Mouse (Mus musculus) cortical plate, adult 2 months (tissue): Measurements from ENCODE around the gene Coro2b. TPM values are rescaled to one million over a fixed set of nuclear protein-coding genes. Genes with fewer than 3 reads are reported as not detected.
A peak's percentile ranks its signal among the peaks of the same experiment; 100 is the strongest.

Experiments used
- H3K27ac ChIP-seq: fragments of 200-500 bp; 2 replicates; pipeline ENCODE4 v1.5.1; 2012; ENCODE audit warnings: low read length, control low read depth, inconsistent platforms; ENCODE audit not compliant: insufficient read depth
- H3K4me1 ChIP-seq: fragments of 200-500 bp; 2 replicates; pipeline ENCODE4 v1.6.1; 2011; ENCODE audit warnings: low read length; ENCODE audit not compliant: control insufficient read depth, insufficient read depth
- H3K4me3 ChIP-seq: fragments of 200-500 bp; 2 replicates; pipeline ENCODE4 v1.5.1; 2011; ENCODE audit warnings: mild to moderate bottlenecking, low read length, control low read depth; ENCODE audit not compliant: insufficient read depth
- CTCF ChIP-seq: fragments of 200-500 bp; IDR thresholded peaks from 2 replicates; pipeline ENCODE4 v1.5.1; 2011; ENCODE audit warnings: mild to moderate bottlenecking, control low read depth, low read length; ENCODE audit not compliant: insufficient read depth; ENCODE audit errors: extremely low read depth
- POLR2A ChIP-seq: fragments of 200-500 bp; IDR thresholded peaks from 2 replicates; pipeline ENCODE4 v1.6.1; 2011; ENCODE audit warnings: mild to moderate bottlenecking, low read length, control low read depth; ENCODE audit not compliant: insufficient read depth; ENCODE audit errors: extremely low read depth
- polyA plus RNA-seq: library from polyadenylated mRNA; depleted of rRNA; stranded (reverse); fragments of >200 nt; gene quantifications from 2 replicates; pipeline ENCODE4 v1.2.3, GENCODE M21; 2012

The Coro2b gene
- polyA plus RNA-seq, 1 experiment = 130 TPM

DNA sequence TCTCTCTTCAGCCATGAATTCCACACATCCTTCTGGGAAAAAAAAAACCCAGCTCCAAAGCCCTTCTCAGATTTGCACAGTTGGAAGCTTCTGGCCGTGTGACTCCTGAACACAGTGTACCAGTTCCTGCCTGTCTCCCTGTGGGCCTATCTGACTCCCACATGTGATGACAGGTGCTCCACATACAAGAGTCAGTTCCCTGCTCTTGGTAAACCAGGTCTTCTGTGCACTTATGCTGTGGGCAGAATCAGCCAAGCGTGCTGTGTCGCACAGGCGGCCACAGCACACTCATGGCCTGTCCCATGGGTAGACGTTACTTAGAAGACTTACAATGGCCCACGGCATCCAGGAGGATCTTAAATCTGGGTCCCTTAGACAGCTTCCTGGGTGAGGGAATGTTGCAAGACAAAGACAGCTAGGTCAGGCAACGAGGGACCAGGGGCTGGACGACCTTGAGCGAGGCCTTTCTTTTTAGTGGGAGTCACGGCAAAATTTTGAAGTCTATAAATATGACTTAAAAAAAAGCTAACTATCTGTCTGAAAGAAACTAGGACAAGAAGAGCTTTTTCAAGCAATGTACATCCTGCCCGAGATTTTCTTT is 30.3 kb downstream of the Coro2b start:
- TF ChIP-seq POLR2A (no peak), CTCF (no peak)
- Histone ChIP-seq H3K27ac (peak overlapping the region; percentile 62; the same call in 1 of the 2 replicates), H3K4me3 (no peak overlapping the region), H3K4me1 (peaks cover 19% of the 10 kb centered on the region)

DNA sequence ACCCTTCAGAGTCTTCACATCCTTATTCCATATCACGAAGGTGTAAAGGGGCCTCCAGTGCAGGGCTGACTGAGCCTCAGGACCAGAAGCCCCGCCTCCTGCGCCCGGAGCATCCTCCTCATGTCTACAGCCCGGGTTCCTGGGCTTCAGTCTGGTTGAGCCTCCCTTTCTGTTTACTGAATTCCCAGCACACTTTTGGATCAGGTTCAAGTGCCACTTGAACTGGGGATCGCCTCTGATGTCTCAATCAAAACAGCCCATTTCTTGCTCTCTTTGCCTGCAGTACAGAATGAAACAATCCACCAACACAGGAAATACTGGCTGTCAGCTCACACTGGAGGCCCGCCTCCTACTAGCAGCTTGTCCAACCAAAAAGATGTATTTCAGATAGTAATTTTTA is 32.7 kb downstream of the Coro2b start:
- no peak for TF ChIP-seq CTCF
- no peak for TF ChIP-seq POLR2A
- H3K27ac ChIP-seq = peak overlapping the region; percentile 55; the same call in 1 of the 2 replicates
- 0 out of 2 replicates have a peak overlapping the region, but pooled peaks have one; percentile 6 for H3K4me3 ChIP-seq
- peaks cover 10% of the 10 kb centered on the region for H3K4me1 ChIP-seq

DNA sequence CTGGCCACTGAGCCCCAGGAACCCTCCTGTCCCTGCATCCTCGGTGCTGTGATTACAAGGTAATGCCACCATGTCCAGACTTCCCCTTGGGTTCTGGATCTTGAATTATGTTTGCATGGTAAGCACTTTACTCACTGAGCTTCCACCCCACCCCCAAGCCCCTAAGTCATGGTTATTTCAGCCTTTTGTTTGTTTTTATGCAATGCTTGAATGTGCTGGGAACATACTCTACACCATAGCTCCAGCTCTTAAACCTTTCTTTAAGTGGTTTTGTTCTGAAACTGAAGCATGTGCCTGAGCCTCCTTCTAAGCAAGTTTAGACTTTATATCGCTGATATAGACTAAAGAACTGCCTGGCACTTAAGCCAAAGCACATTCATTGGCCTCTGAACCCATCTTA is 34.5 kb downstream of the Coro2b start:
- no peak for TF ChIP-seq CTCF
- TF ChIP-seq POLR2A = no peak

DNA sequence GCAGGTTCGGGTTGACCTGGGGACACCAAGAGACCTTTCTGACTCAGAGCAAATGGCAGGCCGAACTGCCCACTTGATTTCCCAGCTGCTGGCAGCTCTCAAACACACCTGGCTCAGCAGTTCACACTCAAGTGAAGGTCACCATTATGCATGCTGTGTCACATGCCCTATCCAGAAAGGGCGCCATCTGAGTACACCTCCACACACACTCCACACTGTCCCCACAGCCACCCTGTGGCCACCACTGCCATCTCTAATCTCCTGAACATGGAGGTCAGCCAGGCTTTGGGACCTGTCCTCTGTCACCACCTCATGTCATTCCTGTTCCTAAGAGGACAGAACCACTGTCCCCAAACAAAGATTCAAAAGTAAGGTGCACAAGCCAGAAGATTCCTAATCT is 35.3 kb downstream of the Coro2b start:
- Histone ChIP-seq H3K4me3 (no peak overlapping the region), H3K27ac (no peak overlapping the region), H3K4me1 (peaks cover 18% of the 10 kb centered on the region)
- TF ChIP-seq CTCF = no peak
- no peak for TF ChIP-seq POLR2A

More for the DNA sequence above, 34.5 kb downstream of the Coro2b start:
- H3K4me3 ChIP-seq = no peak overlapping the region
- H3K4me1 ChIP-seq = peaks cover 15% of the 10 kb centered on the region
- H3K27ac ChIP-seq = no peak overlapping the region

DNA sequence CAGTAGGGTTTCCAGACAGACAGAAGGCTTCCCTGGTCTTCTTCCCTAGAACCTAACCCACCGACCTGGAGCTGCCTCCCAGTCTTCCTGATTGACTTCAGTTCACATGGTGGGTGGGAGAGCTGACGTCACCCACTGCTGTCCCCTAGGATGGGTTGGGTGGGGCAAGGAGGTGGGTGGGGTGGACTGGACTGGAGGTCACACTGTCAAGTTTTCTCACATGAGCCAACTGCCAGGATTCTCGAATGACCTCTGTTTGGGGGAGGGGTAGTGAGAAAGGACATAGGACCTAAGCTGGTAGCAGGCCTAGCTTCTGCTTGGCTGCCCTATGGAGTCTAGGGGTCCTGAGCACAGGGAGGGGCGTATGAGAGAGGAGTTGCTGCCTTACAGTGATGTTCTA is 36.8 kb downstream of the Coro2b start:
- Histone ChIP-seq H3K4me3 (no peak overlapping the region), H3K27ac (no peak overlapping the region), H3K4me1 (peaks cover 18% of the 10 kb centered on the region)
- TF ChIP-seq CTCF = no peak
- no peak for TF ChIP-seq POLR2A

DNA sequence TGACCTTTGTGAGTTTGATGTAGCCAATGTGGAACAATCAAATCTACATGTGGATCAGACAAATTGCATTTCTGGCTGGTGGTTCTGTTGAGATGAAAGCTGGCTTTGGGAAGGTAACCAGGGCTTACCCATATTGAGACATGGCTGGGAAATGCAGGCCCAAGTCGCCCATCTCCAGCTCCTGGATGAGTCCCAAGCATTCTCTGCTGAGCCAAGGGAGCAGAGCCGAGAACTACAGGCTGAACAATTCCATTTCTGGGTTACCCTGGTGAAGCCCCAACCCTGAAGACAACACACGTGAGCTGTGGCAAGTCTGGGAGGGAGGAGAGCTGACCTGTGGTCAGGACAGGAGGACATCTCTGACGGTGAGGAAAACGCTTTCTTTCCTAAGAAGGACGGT is 37.9 kb downstream of the Coro2b start:
- Histone ChIP-seq H3K27ac (no peak overlapping the region), H3K4me1 (peaks cover 19% of the 10 kb centered on the region), H3K4me3 (no peak overlapping the region)
- TF ChIP-seq CTCF = no peak
- no peak for TF ChIP-seq POLR2A

DNA sequence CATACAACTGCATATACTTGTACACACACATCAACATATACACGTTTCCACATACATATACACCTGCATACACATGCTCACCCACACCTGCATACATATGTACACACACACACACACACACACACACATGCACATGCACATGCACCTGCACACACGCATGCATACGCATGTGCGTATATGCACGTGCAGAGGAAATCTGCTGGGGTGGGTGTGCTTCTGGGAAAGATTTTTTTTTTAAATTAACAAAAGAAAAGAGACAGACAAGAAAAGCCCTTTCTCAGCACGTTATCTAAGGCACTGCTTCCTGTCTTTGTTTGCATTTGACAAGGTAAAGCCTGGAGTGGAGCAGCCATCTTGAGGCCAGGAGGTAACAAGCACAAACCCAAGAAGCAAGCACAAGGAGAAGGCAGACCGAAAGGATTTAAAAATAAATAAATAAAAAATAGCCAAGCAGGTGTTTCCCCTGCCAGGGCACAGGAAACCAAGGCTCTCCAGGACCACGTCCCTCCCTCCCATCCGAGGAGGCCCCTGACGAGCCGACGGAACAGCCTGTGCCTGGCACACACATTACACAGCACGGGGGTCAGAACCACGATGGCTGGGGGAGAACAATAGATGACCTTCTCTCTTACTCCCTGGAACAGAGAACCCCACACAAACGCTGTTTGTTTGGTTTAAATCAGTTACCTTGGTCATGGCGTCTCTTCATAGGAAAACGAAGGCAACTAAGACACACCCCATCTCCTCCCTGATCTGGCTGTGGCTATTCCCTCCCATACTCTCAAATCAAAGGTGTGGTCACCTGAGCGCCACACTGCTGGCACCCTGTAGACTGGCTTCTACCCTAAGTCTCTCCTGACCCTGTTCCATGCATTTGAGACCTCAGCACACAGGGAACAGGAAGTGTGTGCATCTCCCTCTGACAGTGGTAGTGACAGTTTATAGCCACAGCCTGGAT is 39.4 kb downstream of the Coro2b start:
- no peak for TF ChIP-seq CTCF
- no peak for TF ChIP-seq POLR2A
- Histone ChIP-seq H3K4me1 (peaks cover 26% of the 10 kb centered on the region), H3K4me3 (no peak overlapping the region), H3K27ac (0 out of 2 replicates have a peak overlapping the region, but pooled peaks have one; percentile 16)

DNA sequence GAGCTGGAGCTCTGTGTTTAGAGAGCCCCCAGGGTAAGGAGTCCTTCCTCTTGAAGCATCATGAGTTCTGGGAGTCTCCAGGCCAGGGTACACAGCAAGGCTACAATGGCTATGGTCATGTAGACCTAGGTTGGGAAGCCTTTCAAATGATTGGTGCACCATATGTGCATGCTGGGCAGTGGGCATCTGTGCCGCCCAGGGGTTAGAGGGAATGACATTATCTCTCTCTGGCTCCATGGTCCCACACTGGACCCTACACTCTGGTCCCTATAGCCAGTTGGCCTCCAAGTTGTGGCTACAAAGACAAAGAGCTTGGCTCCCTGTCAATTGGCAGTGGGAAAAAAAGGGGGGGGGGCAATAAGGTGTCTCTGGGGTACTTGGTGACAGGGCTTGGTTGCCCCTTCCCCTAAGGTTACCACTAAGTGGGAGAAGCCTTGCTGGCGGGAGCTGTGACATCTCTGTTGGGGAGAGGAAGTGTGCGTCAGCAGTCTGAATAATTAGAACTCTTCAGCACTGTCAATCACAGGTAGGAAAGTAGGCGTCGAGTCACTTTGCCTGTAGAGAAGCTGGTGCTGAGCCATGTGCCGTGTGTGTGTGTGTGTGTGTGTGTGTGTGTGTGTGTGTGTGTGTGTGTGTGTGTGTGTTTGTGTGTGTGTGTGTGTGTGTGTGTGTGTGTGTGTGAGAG is 44.4 kb downstream of the Coro2b start:
- Histone ChIP-seq H3K27ac (peak overlapping the region; percentile 68), H3K4me1 (peaks cover 30% of the 10 kb centered on the region), H3K4me3 (no peak overlapping the region)
- TF ChIP-seq POLR2A (no peak), CTCF (no peak)

DNA sequence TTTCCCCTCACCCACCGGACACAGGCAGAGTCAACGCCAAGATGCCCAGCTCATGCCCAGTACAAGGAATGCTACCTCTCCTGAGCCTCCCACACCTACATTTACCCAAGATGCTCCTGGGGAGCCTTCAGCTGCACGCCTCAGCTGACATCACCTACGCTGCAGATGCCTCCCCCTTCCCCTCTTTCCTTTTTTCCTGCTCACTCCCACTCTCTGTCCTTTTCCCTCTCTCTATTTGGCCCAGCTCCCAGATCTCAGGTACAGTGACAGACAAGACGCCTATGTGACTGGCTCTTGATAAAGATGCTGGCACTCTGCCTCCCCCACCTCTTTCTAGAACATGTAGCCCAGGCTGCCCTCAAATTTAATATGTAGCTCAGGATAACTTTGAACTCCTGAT is 45.2 kb downstream of the Coro2b start:
- no peak for TF ChIP-seq POLR2A
- TF ChIP-seq CTCF = no peak
- Histone ChIP-seq H3K4me1 (peaks cover 25% of the 10 kb centered on the region), H3K27ac (peak overlapping the region; percentile 77), H3K4me3 (no peak overlapping the region)
